Mouse (Mus musculus): ENCODE measurements around the gene Csf3r.

DNA sequence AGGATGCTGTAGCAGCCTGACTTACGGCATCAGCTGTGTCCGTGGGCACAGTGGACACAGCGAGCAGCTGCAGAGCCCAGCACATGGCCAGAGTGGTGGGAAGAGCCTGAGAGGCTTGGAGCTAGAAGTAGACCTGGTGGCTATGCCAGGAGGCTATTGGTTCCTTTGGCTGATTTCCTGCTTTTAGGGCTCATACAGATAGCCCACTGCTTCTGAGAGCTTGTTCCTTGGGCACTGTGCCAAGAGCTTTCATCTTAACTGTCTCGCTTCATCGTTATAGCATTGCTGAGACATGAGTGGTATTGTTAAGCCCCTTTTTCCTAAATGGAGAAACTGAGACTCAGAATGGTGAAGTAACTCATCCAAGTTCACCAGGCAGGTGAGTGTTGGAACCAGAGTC is 1.5 kb downstream of the Csf3r start:
- no peak for TF ChIP-seq POLR2A (IDR thresholded peaks at IDR 0.05; ENCODE audit: low read depth, low read length)
- no peak for TF ChIP-seq NRF1 (IDR thresholded peaks at IDR 0.05; ENCODE audit: low read depth, low read length)
- TF ChIP-seq UBTF (IDR thresholded peaks at IDR 0.05; ENCODE audit: low read depth, low read length) = no peak
- no peak for TF ChIP-seq CTCF (conservative IDR thresholded peaks at IDR 0.05 in 1 of 2, IDR thresholded peaks at IDR 0.05 in 1 of 2; ENCODE audit: low read depth in 2 of 2, low read length in 2 of 2)
- TF ChIP-seq ZC3H11A (IDR thresholded peaks at IDR 0.05; ENCODE audit: low read depth, low read length) = no peak
- no peak for TF ChIP-seq MAX (IDR thresholded peaks at IDR 0.05; ENCODE audit: low read length)
- no peak for TF ChIP-seq NELFE (IDR thresholded peaks at IDR 0.05; ENCODE audit: low read depth, low read length)
- no peak for TF ChIP-seq E2F4 (IDR thresholded peaks at IDR 0.05; ENCODE audit: insufficient replicate concordance, low read depth, low read length)
- TF ChIP-seq MXI1 (IDR thresholded peaks at IDR 0.05; ENCODE audit: low read depth, low read length) = no peak
- no peak for TF ChIP-seq POLR2AphosphoS2 (IDR thresholded peaks at IDR 0.05; ENCODE audit: low read depth, low read length)
- no peak for TF ChIP-seq JUN (IDR thresholded peaks at IDR 0.05; ENCODE audit: insufficient read depth, low read depth, low read length)
- no peak for TF ChIP-seq RAD21 (IDR thresholded peaks at IDR 0.05; ENCODE audit: low read depth, low read length)
